Mouse (Mus musculus): ENCODE data around the gene Otud1. TPM values are rescaled to one million over a fixed set of nuclear protein-coding genes. Genes with fewer than 3 reads are reported as not detected.

Otud1 gene
- 6.4 and 9.4 TPM in 2 replicates for total RNA-seq (2014; rRNA removed)
- polyA plus RNA-seq (2015; fragmentation: Nextera tagmentation; extraction: Ambion mirVana), result 1.7 and 2.0 TPM in 2 replicates

DNA sequence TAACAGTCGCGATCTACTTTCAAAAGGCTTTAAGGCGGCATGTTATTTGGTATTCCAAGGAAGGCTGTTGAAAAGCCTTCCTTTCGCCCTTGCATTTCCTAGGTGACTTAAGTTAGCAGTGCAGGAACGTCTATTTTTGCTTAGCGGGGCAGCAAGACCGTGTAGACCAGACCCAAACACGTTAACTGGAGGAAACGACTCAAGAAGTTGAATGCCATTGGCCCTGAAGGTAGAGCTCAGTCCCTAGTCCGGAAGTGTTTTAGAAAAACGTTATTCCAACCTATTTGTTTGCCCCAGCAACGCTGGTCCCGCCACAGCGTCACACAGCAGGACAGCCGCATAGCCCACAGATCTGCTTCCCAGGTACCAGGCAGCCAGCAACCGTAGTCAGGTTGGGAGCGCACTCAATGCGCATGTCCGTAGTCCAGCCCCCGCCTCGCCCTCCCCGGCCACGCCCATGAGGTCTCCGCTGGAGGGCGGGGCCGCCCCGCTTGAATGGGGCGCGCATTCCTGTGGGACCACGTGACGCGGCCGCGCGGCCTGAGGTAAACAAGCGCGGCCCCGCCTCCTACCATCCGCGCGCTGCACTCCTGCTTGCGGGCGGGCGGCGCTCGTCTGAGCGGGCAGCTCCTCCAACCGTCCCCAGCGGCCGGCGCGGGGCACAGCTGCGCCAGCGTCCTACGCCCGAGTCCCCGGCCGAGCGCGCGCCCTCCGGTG is at the start of gene Otud1:
Gene Otud1, plus strand, starts transcription at position 595 of the 717 bp plus-strand sequence.
- no peaks in the 10 kb centered on the region for H3K9me3 ChIP-seq (ENCODE audit: low read length)
- peak within 1 kb of the TSS; percentile 85 for H3K4me3 ChIP-seq (ENCODE audit: low read depth, low read length)
- peak within 1 kb of the TSS; percentile 72 for H3K27ac ChIP-seq (ENCODE audit: low read depth, low read length)
- ATAC-seq (ENCODE audit: low FRiP score) (peak; percentile 94), DNase-seq (ENCODE audit: low spot score) (peak; percentile 96)
- peaks cover 5% of the 10 kb centered on the region; the same call in 1 of the 2 replicates for H3K4me1 ChIP-seq (ENCODE audit: insufficient read depth, low read length)
- peak within 1 kb of the TSS; percentile 76 for H3K4me2 ChIP-seq (ENCODE audit: low read depth, low read length, poor library complexity, severe bottlenecking)
- H3K9ac ChIP-seq (replicated peaks; ENCODE audit: low read length, poor library complexity, severe bottlenecking), result peak within 1 kb of the TSS; percentile 72
- under 1% methylated on average over 54 of the region's 62 CpGs for WGBS
- H3K27me3 ChIP-seq (ENCODE audit: insufficient read depth, low read length), result 0 out of 2 replicates have a peak, but pooled peaks cover 5% of the 10 kb centered on the region
- TF ChIP-seq CTCF (IDR thresholded peaks at IDR 0.05), result peak; percentile 45; the same call in 1 of the 2 replicates
- H3K36me3 ChIP-seq (ENCODE audit: insufficient read depth, low read length), result no peaks in the 10 kb centered on the region

DNA sequence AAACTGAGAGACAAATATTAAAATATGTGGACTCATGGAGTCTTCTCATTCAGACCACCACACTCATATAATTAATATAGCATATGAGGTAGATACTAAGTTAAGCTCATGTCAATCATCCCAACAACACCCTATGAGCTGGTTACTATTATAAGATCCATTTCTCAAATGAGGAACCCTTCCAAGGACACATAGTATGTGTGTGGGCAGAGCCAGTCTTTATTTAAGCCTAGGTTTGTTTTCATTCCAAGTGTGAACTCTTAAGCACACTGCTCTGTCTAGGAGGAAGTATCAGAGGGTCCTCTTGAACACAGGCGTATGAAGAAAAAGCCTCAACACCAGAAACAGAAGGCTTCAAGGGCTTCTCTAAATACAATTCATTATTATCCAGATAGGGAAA is 49.7 kb upstream of the Otud1 start:
- Histone ChIP-seq H3K9ac (replicated peaks; ENCODE audit: low read length, poor library complexity, severe bottlenecking) (no peak overlapping the region), H3K4me3 (ENCODE audit: low read depth, low read length) (no peak overlapping the region), H3K27ac (ENCODE audit: low read depth, low read length) (no peak overlapping the region), H3K27me3 (ENCODE audit: insufficient read depth, low read length) (no peaks in the 10 kb centered on the region), H3K4me2 (ENCODE audit: low read depth, low read length, poor library complexity, severe bottlenecking) (no peak overlapping the region), H3K36me3 (ENCODE audit: insufficient read depth, low read length) (no peaks in the 10 kb centered on the region), H3K9me3 (ENCODE audit: low read length) (no peaks in the 10 kb centered on the region), H3K4me1 (ENCODE audit: insufficient read depth, low read length) (no peaks in the 10 kb centered on the region)
- no peak for ATAC-seq (ENCODE audit: low FRiP score)
- no peak for DNase-seq (ENCODE audit: low spot score)
- TF ChIP-seq CTCF (IDR thresholded peaks at IDR 0.05), result no peak
- 39% methylated on average over 1 of the region's 1 CpGs for WGBS

DNA sequence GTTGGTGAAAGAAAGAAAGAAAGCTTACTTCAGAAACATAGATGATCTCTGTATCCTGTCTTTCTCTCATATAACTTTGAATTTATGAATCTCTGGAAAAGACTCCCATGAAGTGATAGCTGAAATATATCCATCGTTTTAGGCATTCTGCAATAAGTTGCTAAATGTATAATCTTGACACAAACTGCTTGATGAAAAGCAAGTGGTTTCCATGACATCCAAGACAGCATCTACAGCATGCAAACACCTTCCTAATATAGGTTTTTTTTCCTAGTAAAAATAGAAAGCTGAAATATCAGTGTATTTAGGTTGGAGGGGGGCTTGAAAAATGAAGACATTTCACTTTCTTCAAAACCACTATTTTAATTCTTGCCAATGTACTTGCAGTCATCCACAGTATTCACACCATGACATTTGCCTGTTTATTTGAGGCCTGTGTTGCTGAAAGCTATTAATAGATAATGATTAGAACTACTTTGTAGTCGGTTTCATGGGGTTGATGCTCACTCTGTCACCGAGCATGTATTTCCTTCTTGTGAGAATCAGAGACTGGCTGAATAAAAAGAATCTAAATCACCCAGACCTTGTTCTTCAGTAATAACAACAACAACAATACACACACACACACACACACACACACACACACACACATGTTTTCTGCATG is 49.0 kb upstream of the Otud1 start:
- DNase-seq (ENCODE audit: low spot score) (no peak), ATAC-seq (ENCODE audit: low FRiP score) (no peak)
- WGBS, result 55% methylated on average over 3 of the region's 3 CpGs
- Histone ChIP-seq H3K9ac (replicated peaks; ENCODE audit: low read length, poor library complexity, severe bottlenecking) (no peak overlapping the region), H3K27me3 (ENCODE audit: insufficient read depth, low read length) (no peaks in the 10 kb centered on the region), H3K4me2 (ENCODE audit: low read depth, low read length, poor library complexity, severe bottlenecking) (no peak overlapping the region), H3K27ac (ENCODE audit: low read depth, low read length) (no peak overlapping the region), H3K4me3 (ENCODE audit: low read depth, low read length) (no peak overlapping the region), H3K9me3 (ENCODE audit: low read length) (no peaks in the 10 kb centered on the region), H3K36me3 (ENCODE audit: insufficient read depth, low read length) (no peaks in the 10 kb centered on the region), H3K4me1 (ENCODE audit: insufficient read depth, low read length) (no peaks in the 10 kb centered on the region)
- no peak for TF ChIP-seq CTCF (IDR thresholded peaks at IDR 0.05)

GRCm38 (mm10) chr2:19622041-19622440 is 35.5 kb upstream of the Otud1 start:
- no peak for DNase-seq (ENCODE audit: low spot score)
- WGBS, result 88% methylated on average over 1 of the region's 1 CpGs
- no peaks in the 10 kb centered on the region for H3K9me3 ChIP-seq (ENCODE audit: low read length)
- no peaks in the 10 kb centered on the region for H3K4me1 ChIP-seq (ENCODE audit: insufficient read depth, low read length)
- no peak overlapping the region for H3K9ac ChIP-seq (replicated peaks; ENCODE audit: low read length, poor library complexity, severe bottlenecking)
- no peaks in the 10 kb centered on the region for H3K27me3 ChIP-seq (ENCODE audit: insufficient read depth, low read length)
- ATAC-seq (ENCODE audit: low FRiP score), result no peak
- no peak overlapping the region for H3K4me2 ChIP-seq (ENCODE audit: low read depth, low read length, poor library complexity, severe bottlenecking)
- no peak overlapping the region for H3K4me3 ChIP-seq (ENCODE audit: low read depth, low read length)
- H3K27ac ChIP-seq (ENCODE audit: low read depth, low read length), result no peak overlapping the region
- no peak for TF ChIP-seq CTCF (IDR thresholded peaks at IDR 0.05)
- no peaks in the 10 kb centered on the region for H3K36me3 ChIP-seq (ENCODE audit: insufficient read depth, low read length)

- Histone ChIP-seq H3K27ac (ENCODE audit: low read depth, low read length) (no peak overlapping the region), H3K4me2 (ENCODE audit: low read depth, low read length, poor library complexity, severe bottlenecking) (no peak overlapping the region), H3K4me3 (ENCODE audit: low read depth, low read length) (no peak overlapping the region), H3K9ac (replicated peaks; ENCODE audit: low read length, poor library complexity, severe bottlenecking) (no peak overlapping the region), H3K9me3 (ENCODE audit: low read length) (no peaks in the 10 kb centered on the region), H3K36me3 (ENCODE audit: insufficient read depth, low read length) (no peaks in the 10 kb centered on the region), H3K4me1 (ENCODE audit: insufficient read depth, low read length) (no peaks in the 10 kb centered on the region), H3K27me3 (ENCODE audit: insufficient read depth, low read length) (no peaks in the 10 kb centered on the region)
- TF ChIP-seq CTCF (IDR thresholded peaks at IDR 0.05), result no peak
- 85% methylated on average over 6 of the region's 6 CpGs for WGBS
- no peak for ATAC-seq (ENCODE audit: low FRiP score)
- DNase-seq (ENCODE audit: low spot score), result no peak
Measured at GRCm38 (mm10) chr2:19627044-19627443, 30.5 kb upstream of the Otud1 start.
